20 mouse cellular contexts compared by ENCODE assay signal in genomic region chr5:9014774-9015173, GRCm38 (mm10). TPM values are rescaled to one million over a fixed set of nuclear protein-coding genes. Genes with fewer than 3 reads are reported as not detected.
DNase-seq lines count a peak whose midpoint lies in the region; ATAC-seq and TF ChIP-seq lines count a peak whose summit lies in the region.
"Had no signal": no experiment of that assay in that cellular context is flagged by ENCODE, and none has a peak within 500 bp of the region (broad histone marks: within the 10 kb centered on the region; RNA-seq: fewer than 3 reads in every experiment).

No protein-coding gene starts in this region.

- no peak overlapping the region for H3K9ac ChIP-seq in midbrain, embryonic 11.5 days (ENCODE audit: low read length)
- H3K9ac ChIP-seq: embryonic facial prominence, embryonic 13.5 days; forebrain, embryonic 15.5 days; hindbrain, embryonic 12.5 days; kidney, embryonic 15.5 days; limb, embryonic 12.5 days; liver, embryonic 13.5 days; lung, embryonic 14.5 days; midbrain, embryonic 15.5 days had no signal

- H3K4me1 ChIP-seq in thymus, adult 2 months (replicated peaks; ENCODE audit: control insufficient read depth, insufficient read depth, low read length): 0 out of 2 replicates have a peak, but pooled peaks cover 2% of the 10 kb centered on the region
- no peaks in the 10 kb centered on the region for H3K4me1 ChIP-seq in midbrain, embryonic 11.5 days (ENCODE audit: control insufficient read depth, insufficient read depth, low read length)
- H3K4me1 ChIP-seq in forebrain, embryonic 10.5 days: no peaks in the 10 kb centered on the region
- H3K4me1 ChIP-seq: embryonic facial prominence, embryonic 13.5 days; forebrain, embryonic 15.5 days; hindbrain, embryonic 12.5 days; kidney, embryonic 15.5 days; limb, embryonic 12.5 days; liver, embryonic 13.5 days; midbrain, embryonic 15.5 days had no signal

- 13% methylated on average over 3 of the region's 3 CpGs for WGBS in thymus, adult 2 months
- 84% methylated on average over 3 of the region's 3 CpGs for WGBS in midbrain, embryonic 11.5 days
- WGBS in forebrain, embryonic 10.5 days: 87% methylated on average over 3 of the region's 3 CpGs

- peak overlapping the region; percentile 67 for H3K27ac ChIP-seq in gastrocnemius, adult 2 months
- peak overlapping the region; percentile 1; the same call in 1 of the 2 replicates for H3K27ac ChIP-seq in thymus, adult 2 months (ENCODE audit: control insufficient read depth, insufficient read depth, low read length)
- H3K27ac ChIP-seq in midbrain, embryonic 11.5 days (ENCODE audit: low read depth, low read length): no peak overlapping the region
- no peak overlapping the region for H3K27ac ChIP-seq in forebrain, embryonic 10.5 days
- H3K27ac ChIP-seq: embryonic facial prominence, embryonic 13.5 days; forebrain, embryonic 15.5 days; hindbrain, embryonic 12.5 days; kidney, embryonic 15.5 days; limb, embryonic 12.5 days; liver, embryonic 13.5 days; midbrain, embryonic 15.5 days had no signal

- no peaks in the 10 kb centered on the region for H3K36me3 ChIP-seq in thymus, adult 2 months (ENCODE audit: control insufficient read depth, insufficient read depth, low read length)
- H3K36me3 ChIP-seq in midbrain, embryonic 11.5 days (ENCODE audit: control insufficient read depth, insufficient read depth, low read length): no peaks in the 10 kb centered on the region
- no peaks in the 10 kb centered on the region for H3K36me3 ChIP-seq in forebrain, embryonic 10.5 days (replicated peaks)
- H3K36me3 ChIP-seq: embryonic facial prominence, embryonic 13.5 days; forebrain, embryonic 15.5 days; hindbrain, embryonic 12.5 days; kidney, embryonic 15.5 days; limb, embryonic 12.5 days; liver, embryonic 13.5 days; midbrain, embryonic 15.5 days had no signal

- TF ChIP-seq CTCF in gastrocnemius, adult 2 months (IDR thresholded peaks at IDR 0.05): no peak
- no peak for TF ChIP-seq CTCF in thymus, adult 2 months (IDR thresholded peaks at IDR 0.05; ENCODE audit: borderline replicate concordance, control insufficient read depth, extremely low read depth, insufficient read depth, low read length, poor library complexity)

- no peak overlapping the region for H3K4me3 ChIP-seq in gastrocnemius, adult 2 months
- no peak overlapping the region for H3K4me3 ChIP-seq in thymus, adult 2 months (ENCODE audit: control insufficient read depth, insufficient read depth, low read length)
- H3K4me3 ChIP-seq in midbrain, embryonic 11.5 days (ENCODE audit: low read depth, low read length): no peak overlapping the region
- no peak overlapping the region for H3K4me3 ChIP-seq in forebrain, embryonic 10.5 days
- H3K4me3 ChIP-seq: embryonic facial prominence, embryonic 13.5 days; forebrain, embryonic 15.5 days; hindbrain, embryonic 12.5 days; kidney, embryonic 15.5 days; limb, embryonic 12.5 days; liver, embryonic 13.5 days; midbrain, embryonic 15.5 days had no signal

- H3K4me2 ChIP-seq in midbrain, embryonic 11.5 days: no peak overlapping the region
- H3K4me2 ChIP-seq: embryonic facial prominence, embryonic 13.5 days; forebrain, embryonic 15.5 days; heart, embryonic 11.5 days; hindbrain, embryonic 12.5 days; kidney, embryonic 15.5 days; limb, embryonic 12.5 days; liver, embryonic 13.5 days; lung, embryonic 14.5 days; midbrain, embryonic 15.5 days had no signal

- DNase-seq in gastrocnemius, adult 2 months: no peak
- DNase-seq in gastrocnemius, postnatal 10 days: no peak
- DNase-seq in thymus, adult 2 months: peak; percentile 30
- DNase-seq in midbrain, embryonic 11.5 days (ENCODE audit: low spot score, missing footprints): no peak
- no peak for DNase-seq in kidney, adult 18-20 months
- no peak for DNase-seq in forebrain, embryonic 10.5 days (ENCODE audit: extremely low spot score, low spot score)
- DNase-seq in cerebellum, adult 9-11 months: no peak
- DNase-seq: adrenal gland, adult 2 months; cerebellum, postnatal 10 days; kidney, postnatal 4 days; liver, embryonic 13.5 days had no signal

- intact Hi-C loops in gastrocnemius, adult 2 months (cut with DNase I): no loop called here

- peak; percentile 62 for ATAC-seq in megakaryocyte, adult 5-6 weeks (ENCODE audit: poor library complexity, severe bottlenecking)
- ATAC-seq in midbrain, embryonic 11.5 days (ENCODE audit: low FRiP score): no peak
- ATAC-seq: forebrain, embryonic 15.5 days; midbrain, embryonic 15.5 days had no signal

- no peaks in the 10 kb centered on the region for H3K27me3 ChIP-seq in thymus, adult 2 months (ENCODE audit: control insufficient read depth, insufficient read depth, low read length)
- H3K27me3 ChIP-seq in midbrain, embryonic 11.5 days (ENCODE audit: control insufficient read depth, insufficient read depth, low read length): no peaks in the 10 kb centered on the region
- H3K27me3 ChIP-seq in forebrain, embryonic 10.5 days (ENCODE audit: poor library complexity, severe bottlenecking): no peaks in the 10 kb centered on the region
- H3K27me3 ChIP-seq: embryonic facial prominence, embryonic 13.5 days; forebrain, embryonic 15.5 days; hindbrain, embryonic 12.5 days; kidney, embryonic 15.5 days; limb, embryonic 12.5 days; liver, embryonic 13.5 days; midbrain, embryonic 15.5 days had no signal

- H3K9me3 ChIP-seq in midbrain, embryonic 11.5 days (ENCODE audit: control insufficient read depth, low read length): no peaks in the 10 kb centered on the region
- H3K9me3 ChIP-seq in forebrain, embryonic 10.5 days: no peaks in the 10 kb centered on the region
- H3K9me3 ChIP-seq: embryonic facial prominence, embryonic 13.5 days; forebrain, embryonic 15.5 days; hindbrain, embryonic 12.5 days; kidney, embryonic 15.5 days; limb, embryonic 12.5 days; liver, embryonic 13.5 days; midbrain, embryonic 15.5 days had no signal

- TF ChIP-seq POLR2A in thymus, adult 2 months (IDR thresholded peaks at IDR 0.05; ENCODE audit: control insufficient read depth, extremely low read depth, insufficient read depth, low read length, poor library complexity): no peak

RNA-seq across cellular contexts. Expression of gene Crot, which starts 17.6 kb away (rescaled TPM):
- total RNA-seq in gastrocnemius, adult 2 months (2021): 10 to 100 TPM; 17.1 to 36.0 TPM
- total RNA-seq in gastrocnemius, postnatal 10 days (2021): 10 to 100 TPM; 27.0 to 27.9 TPM
- total RNA-seq in megakaryocyte, adult 5-6 weeks (2015): 35.4 and 37.9 TPM in 2 replicates
- total RNA-seq in megakaryocyte, adult 5-6 weeks (2017): 48.1 and 50.4 TPM in 2 replicates
- polyA plus RNA-seq in thymus, adult 2 months (2012; rRNA removed): 12.3 and 14.3 TPM in 2 replicates
- polyA plus RNA-seq in midbrain, embryonic 11.5 days (2014; fragmentation: Nextera tagmentation; extraction: Ambion mirVana): 29.1 and 31.7 TPM in 2 replicates
- 30.9 and 32.4 TPM in 2 replicates for polyA plus RNA-seq in forebrain, embryonic 10.5 days (2016; fragmentation: Nextera tagmentation; extraction: Ambion mirVana)

Comparison
In these comparisons a context has a peak if more than half of its experiments do, and no peak if none do; other contexts are left out.
1. H3K27ac ChIP-seq: peak in gastrocnemius, adult 2 months (single experiment) and thymus, adult 2 months (single experiment); none in midbrain, embryonic 11.5 days (single experiment) and forebrain, embryonic 10.5 days (single experiment).